Mouse (Mus musculus): ENCODE data around the gene Olfr190. TPM values are rescaled to one million over a fixed set of nuclear protein-coding genes. Genes with fewer than 3 reads are reported as not detected.
"Not testable (repeated sequence)": the region's sequence is repeated elsewhere in the genome, so short reads cannot be mapped to it uniquely, and the experiment has no call there.

The Olfr190 gene
- polyA plus RNA-seq (2016; fragmentation: Nextera tagmentation; extraction: Ambion mirVana) = not detected in 2 replicates

GRCm38 (mm10) chr16:59077905-59078304 is at the start of gene Olfr190:
Olfr190 (minus strand) TSS chr16:59078005.
- no peaks in the 10 kb centered on the region for H3K27me3 ChIP-seq (replicated peaks)
- H3K4me1 ChIP-seq = no peaks in the 10 kb centered on the region
- H3K27ac ChIP-seq = no peak within 1 kb of the TSS
- no peaks in the 10 kb centered on the region for H3K36me3 ChIP-seq
- no peak for ATAC-seq (ENCODE audit: low FRiP score, low read depth)
- no peak within 1 kb of the TSS for H3K4me3 ChIP-seq
- no peaks in the 10 kb centered on the region for H3K9me3 ChIP-seq
- WGBS = 89% methylated on average over 5 of the region's 5 CpGs
- H3K4me2 ChIP-seq (replicated peaks) = no peak within 1 kb of the TSS
- H3K9ac ChIP-seq = no peak within 1 kb of the TSS

DNA sequence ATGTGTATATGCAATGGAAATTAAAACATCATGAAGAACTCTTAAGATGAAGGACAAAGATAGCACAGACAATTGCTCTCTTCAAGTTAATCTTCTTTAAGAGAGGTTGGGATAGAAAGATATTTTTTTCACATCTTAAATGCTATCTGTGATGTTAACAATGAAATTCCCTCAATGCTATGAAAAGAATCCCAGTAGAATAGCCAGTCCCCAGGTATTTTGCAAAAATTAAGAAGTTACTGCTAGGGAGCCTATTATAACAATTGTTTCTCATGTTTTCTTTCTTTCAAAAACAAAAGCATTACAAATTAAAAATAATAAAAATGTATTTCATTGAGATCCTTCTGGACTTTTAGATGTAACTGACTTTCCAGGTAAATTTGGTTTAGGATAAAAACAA is 43.2 kb upstream of the Olfr190 start, which contains the start of gene Olfr194:
TSS of gene Olfr194 (minus strand) at position 101 of the 400 bp plus-strand sequence.
- no peak for ATAC-seq (ENCODE audit: low FRiP score, low read depth)

GRCm38 (mm10) chr16:59111781-59112180 is 34.0 kb upstream of the Olfr190 start, which contains the start of gene Olfr193:
Olfr193 (minus strand) TSS chr16:59111881.
- Histone ChIP-seq H3K36me3 (no peaks in the 10 kb centered on the region), H3K9ac (no peak within 1 kb of the TSS), H3K27me3 (replicated peaks) (no peaks in the 10 kb centered on the region), H3K9me3 (no peaks in the 10 kb centered on the region), H3K27ac (no peak within 1 kb of the TSS), H3K4me2 (replicated peaks) (no peak within 1 kb of the TSS), H3K4me1 (no peaks in the 10 kb centered on the region), H3K4me3 (no peak within 1 kb of the TSS)
- 80% methylated on average over 1 of the region's 1 CpGs for WGBS
- ATAC-seq (ENCODE audit: low FRiP score, low read depth) = no peak

More for the DNA sequence above, 43.2 kb upstream of the Olfr190 start, which contains the start of gene Olfr194:
- Histone ChIP-seq H3K36me3 (no peaks in the 10 kb centered on the region), H3K27me3 (replicated peaks) (no peaks in the 10 kb centered on the region), H3K4me1 (no peaks in the 10 kb centered on the region), H3K9me3 (no peaks in the 10 kb centered on the region), H3K27ac (no peak within 1 kb of the TSS), H3K9ac (no peak within 1 kb of the TSS), H3K4me3 (no peak within 1 kb of the TSS), H3K4me2 (replicated peaks) (no peak within 1 kb of the TSS)

DNA sequence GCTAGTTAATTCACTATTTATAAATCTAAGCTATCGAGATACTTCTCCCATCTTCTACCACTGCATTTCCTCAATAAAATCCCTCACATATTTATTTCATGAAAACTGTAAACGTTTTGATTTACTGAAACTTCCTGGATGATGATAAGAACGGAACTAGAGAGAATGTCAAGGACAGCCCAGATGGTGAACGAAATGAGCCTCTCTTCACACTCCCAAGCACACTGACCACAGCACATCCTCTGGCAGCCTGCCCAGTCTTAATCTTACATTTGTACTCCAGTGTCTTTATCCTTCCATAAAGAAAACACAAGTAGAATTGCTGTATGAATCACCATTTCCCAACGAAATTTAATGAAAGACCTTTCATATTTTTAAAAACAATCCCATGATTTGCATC is 30.7 kb upstream of the Olfr190 start:
- not testable (repeated sequence) for H3K27me3 ChIP-seq (replicated peaks); ATAC-seq (ENCODE audit: low FRiP score, low read depth); H3K9ac ChIP-seq; H3K4me1 ChIP-seq; H3K9me3 ChIP-seq; H3K27ac ChIP-seq; H3K36me3 ChIP-seq; H3K4me3 ChIP-seq; H3K4me2 ChIP-seq (replicated peaks)
- whole genome bisulfite sequencing = 76% methylated on average over 5 of the region's 5 CpGs

- no peak for ATAC-seq (ENCODE audit: low FRiP score, low read depth)
- WGBS = 83% methylated on average over 2 of the region's 2 CpGs
- H3K27me3 ChIP-seq (replicated peaks) = no peaks in the 10 kb centered on the region
- H3K4me3 ChIP-seq = no peak overlapping the region
- no peaks in the 10 kb centered on the region for H3K9me3 ChIP-seq
- H3K36me3 ChIP-seq = no peaks in the 10 kb centered on the region
- H3K9ac ChIP-seq = no peak overlapping the region
- H3K27ac ChIP-seq = no peak overlapping the region
- no peaks in the 10 kb centered on the region for H3K4me1 ChIP-seq
- H3K4me2 ChIP-seq (replicated peaks) = no peak overlapping the region
Measured at GRCm38 (mm10) chr16:59105312-59105711, 27.5 kb upstream of the Olfr190 start.

DNA sequence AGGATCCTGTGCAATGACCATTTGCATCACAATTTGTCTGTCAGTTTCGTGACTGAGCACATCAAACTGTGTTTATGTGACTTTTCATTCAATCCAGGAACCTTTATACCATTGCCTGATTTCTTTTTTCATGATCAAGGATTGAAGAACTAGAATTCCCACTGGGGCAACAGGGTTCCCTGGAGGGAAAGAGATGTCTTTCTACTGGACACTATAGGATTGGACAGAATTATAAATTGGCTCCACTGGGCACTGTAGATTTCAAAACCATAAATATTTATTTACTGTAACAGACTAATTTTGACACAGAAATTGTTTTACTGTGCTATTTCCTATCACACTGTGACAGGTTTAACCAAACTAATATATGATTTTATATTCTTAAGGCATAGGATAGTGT is 11.9 kb upstream of the Olfr190 start, which contains the start of gene Olfr191:
TSS of gene Olfr191 (minus strand) at position 101 of the 400 bp plus-strand sequence.
- not testable (repeated sequence) for H3K36me3 ChIP-seq; H3K4me3 ChIP-seq; H3K4me1 ChIP-seq; ATAC-seq (ENCODE audit: low FRiP score, low read depth); H3K4me2 ChIP-seq (replicated peaks); H3K9me3 ChIP-seq; H3K27me3 ChIP-seq (replicated peaks); H3K27ac ChIP-seq; H3K9ac ChIP-seq
- WGBS = 52% methylated on average over 1 of the region's 1 CpGs

DNA sequence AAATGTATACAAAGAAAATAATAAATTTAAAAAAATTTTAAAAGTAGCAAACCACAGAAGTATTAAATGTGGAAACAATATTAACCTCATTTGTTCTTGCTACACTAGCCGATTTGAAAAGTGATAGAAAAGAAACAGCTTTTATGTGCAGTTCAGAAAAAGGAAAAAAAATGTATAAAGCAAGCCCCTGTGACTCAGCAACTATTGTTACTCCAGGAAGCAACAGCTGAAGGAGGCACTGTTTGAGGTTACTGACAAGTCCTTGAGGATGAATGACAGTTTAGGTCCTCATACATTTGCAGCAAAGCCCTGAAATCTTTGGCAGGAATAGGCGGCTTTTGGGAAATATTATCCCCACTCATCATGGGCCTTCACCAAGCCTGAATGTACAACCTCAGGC is 3.3 kb upstream of the Olfr190 start:
- not testable (repeated sequence) for H3K4me1 ChIP-seq; H3K4me2 ChIP-seq (replicated peaks); ATAC-seq (ENCODE audit: low FRiP score, low read depth); H3K27ac ChIP-seq; H3K9me3 ChIP-seq; H3K4me3 ChIP-seq; H3K36me3 ChIP-seq; H3K9ac ChIP-seq; H3K27me3 ChIP-seq (replicated peaks)
- WGBS = 79% methylated on average over 2 of the region's 2 CpGs

- no peak overlapping the region for H3K9ac ChIP-seq
- no peak overlapping the region for H3K27ac ChIP-seq
- no peak for ATAC-seq (ENCODE audit: low FRiP score, low read depth)
- no peaks in the 10 kb centered on the region for H3K9me3 ChIP-seq
- no peaks in the 10 kb centered on the region for H3K36me3 ChIP-seq
- no peaks in the 10 kb centered on the region for H3K4me1 ChIP-seq
- H3K27me3 ChIP-seq (replicated peaks) = no peaks in the 10 kb centered on the region
- 89% methylated on average over 1 of the region's 1 CpGs for WGBS
- no peak overlapping the region for H3K4me3 ChIP-seq
- H3K4me2 ChIP-seq (replicated peaks) = no peak overlapping the region
Measured at GRCm38 (mm10) chr16:59073520-59073919, 4.3 kb downstream of the Olfr190 start.

DNA sequence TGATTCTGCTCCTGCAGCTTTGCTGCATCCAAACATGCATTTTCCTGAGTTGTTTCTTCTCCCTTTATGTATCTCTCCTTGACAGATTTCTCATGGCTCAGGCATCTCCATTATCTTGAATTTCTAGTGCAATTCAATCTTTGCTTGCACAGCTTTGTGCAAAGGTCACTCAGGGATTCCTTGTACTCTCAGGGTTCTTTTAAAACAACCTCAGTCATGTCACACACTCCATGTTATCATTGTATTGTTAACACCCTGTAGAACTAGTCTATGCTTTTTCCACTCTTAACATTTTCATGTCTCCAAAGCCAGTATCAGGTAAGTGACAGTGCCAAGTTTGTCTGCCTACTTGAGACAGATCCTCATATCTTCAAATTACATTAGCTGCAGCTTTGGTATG is 6.0 kb downstream of the Olfr190 start:
- no peak for ATAC-seq (ENCODE audit: low FRiP score, low read depth)
- Histone ChIP-seq H3K27ac (no peak overlapping the region), H3K9ac (no peak overlapping the region), H3K36me3 (no peaks in the 10 kb centered on the region), H3K4me2 (replicated peaks) (no peak overlapping the region), H3K9me3 (no peaks in the 10 kb centered on the region), H3K4me3 (no peak overlapping the region), H3K4me1 (no peaks in the 10 kb centered on the region), H3K27me3 (replicated peaks) (no peaks in the 10 kb centered on the region)

DNA sequence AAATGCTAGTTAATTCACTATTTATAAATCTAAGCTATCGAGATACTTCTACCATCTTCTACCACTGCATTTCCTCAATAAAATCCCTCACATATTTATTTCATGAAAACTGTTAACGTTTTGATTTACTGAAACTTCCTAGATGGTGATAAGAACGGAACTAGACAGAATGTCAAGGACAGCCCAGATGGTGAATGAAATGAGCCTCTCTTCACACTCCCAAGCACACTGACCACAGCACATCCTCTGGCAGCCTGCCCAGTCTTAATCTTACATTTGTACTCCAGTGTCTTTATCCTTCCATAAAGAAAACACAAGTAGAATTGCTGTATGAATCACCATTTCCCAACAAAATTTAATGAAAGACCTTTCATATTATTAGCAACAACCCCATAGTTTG is 15.4 kb downstream of the Olfr190 start:
- not testable (repeated sequence) for H3K27ac ChIP-seq; ATAC-seq (ENCODE audit: low FRiP score, low read depth); H3K4me3 ChIP-seq; H3K4me2 ChIP-seq (replicated peaks); H3K9me3 ChIP-seq; H3K4me1 ChIP-seq; H3K36me3 ChIP-seq; H3K27me3 ChIP-seq (replicated peaks); H3K9ac ChIP-seq
- 79% methylated on average over 3 of the region's 3 CpGs for WGBS

- H3K9ac ChIP-seq; H3K9me3 ChIP-seq; H3K4me3 ChIP-seq; H3K27ac ChIP-seq; H3K27me3 ChIP-seq (replicated peaks); H3K4me2 ChIP-seq (replicated peaks); H3K4me1 ChIP-seq; H3K36me3 ChIP-seq; ATAC-seq (ENCODE audit: low FRiP score, low read depth): not testable (repeated sequence)
- 94% methylated on average over 2 of the region's 2 CpGs for WGBS
Measured at GRCm38 (mm10) chr16:59049286-59049685, 28.5 kb downstream of the Olfr190 start.

- H3K9ac ChIP-seq = no peak overlapping the region
- no peak overlapping the region for H3K4me2 ChIP-seq (replicated peaks)
- no peak overlapping the region for H3K27ac ChIP-seq
- no peak overlapping the region for H3K4me3 ChIP-seq
- no peaks in the 10 kb centered on the region for H3K27me3 ChIP-seq (replicated peaks)
- H3K4me1 ChIP-seq = no peaks in the 10 kb centered on the region
- no peaks in the 10 kb centered on the region for H3K36me3 ChIP-seq
- ATAC-seq (ENCODE audit: low FRiP score, low read depth) = no peak
- no peaks in the 10 kb centered on the region for H3K9me3 ChIP-seq
- WGBS = 82% methylated on average over 1 of the region's 1 CpGs
Measured at GRCm38 (mm10) chr16:59048860-59049259, 28.9 kb downstream of the Olfr190 start.

- Histone ChIP-seq H3K4me1 (no peaks in the 10 kb centered on the region), H3K27ac (no peak overlapping the region), H3K27me3 (replicated peaks) (no peaks in the 10 kb centered on the region), H3K9me3 (no peaks in the 10 kb centered on the region), H3K36me3 (no peaks in the 10 kb centered on the region), H3K9ac (no peak overlapping the region), H3K4me2 (replicated peaks) (no peak overlapping the region), H3K4me3 (no peak overlapping the region)
- WGBS = 75% methylated on average over 4 of the region's 4 CpGs
- no peak for ATAC-seq (ENCODE audit: low FRiP score, low read depth)
Measured at GRCm38 (mm10) chr16:59047579-59047978, 30.2 kb downstream of the Olfr190 start.

Measured in neural tube, embryonic 12.5 days (tissue).